23 mouse cellular contexts compared by ENCODE assay signal in genomic region chr10:68459784-68460183, GRCm38 (mm10).
A peak's percentile ranks its signal among the peaks of the same experiment; 100 is the strongest.
DNase-seq lines count a peak whose midpoint lies in the region; ATAC-seq lines count a peak whose summit lies in the region.
"Had no signal": no experiment of that assay in that cellular context is flagged by ENCODE, and none has a peak within 500 bp of the region (broad histone marks: within the 10 kb centered on the region; RNA-seq: fewer than 3 reads in every experiment).

No protein-coding gene starts in this region.

- H3K9me3 ChIP-seq in kidney, embryonic 16.5 days (ENCODE audit: low read length): no peaks in the 10 kb centered on the region
- no peaks in the 10 kb centered on the region for H3K9me3 ChIP-seq in megakaryocyte, embryonic 14.5 days
- H3K9me3 ChIP-seq: embryonic facial prominence, embryonic 12.5 days; hindbrain, embryonic 13.5 days; neural tube, embryonic 12.5 days had no signal

- H3K36me3 ChIP-seq in kidney, embryonic 16.5 days (ENCODE audit: insufficient read depth, low read length): no peaks in the 10 kb centered on the region
- no peaks in the 10 kb centered on the region for H3K36me3 ChIP-seq in megakaryocyte, embryonic 14.5 days (replicated peaks; ENCODE audit: low read length)
- no peaks in the 10 kb centered on the region for H3K36me3 ChIP-seq in splenic B cell, adult 2 months (ENCODE audit: control insufficient read depth, insufficient read depth, low read length, poor library complexity, severe bottlenecking)
- H3K36me3 ChIP-seq: embryonic facial prominence, embryonic 12.5 days; G1E; hindbrain, embryonic 13.5 days; neural tube, embryonic 12.5 days had no signal

- ATAC-seq in kidney, embryonic 16.5 days (ENCODE audit: low FRiP score, low TSS enrichment): peak; percentile 27; the same call in 1 of the 2 replicates
- no peak for ATAC-seq in megakaryocyte, adult 5-6 weeks (ENCODE audit: poor library complexity, severe bottlenecking)
- ATAC-seq: CD4-positive, CD25-positive, alpha-beta regulatory T cell, adult 4 months; inflammation-experienced regulatory T-cells, adult 6 months had no signal

- H3K4me1 ChIP-seq in kidney, embryonic 16.5 days (ENCODE audit: insufficient read depth, low read length): no peaks in the 10 kb centered on the region; the same call in 1 of the 2 replicates
- H3K4me1 ChIP-seq in megakaryocyte, embryonic 14.5 days: peaks cover 11% of the 10 kb centered on the region
- H3K4me1 ChIP-seq: hindbrain, embryonic 13.5 days; neural tube, embryonic 12.5 days had no signal

- no peak overlapping the region for H3K4me2 ChIP-seq in kidney, embryonic 16.5 days (replicated peaks; ENCODE audit: low read depth, low read length)
- H3K4me2 ChIP-seq: embryonic facial prominence, embryonic 12.5 days; hindbrain, embryonic 13.5 days; neural tube, embryonic 12.5 days had no signal

- no peak overlapping the region for H3K4me3 ChIP-seq in kidney, embryonic 16.5 days (ENCODE audit: low read length)
- peak overlapping the region; percentile 26 for H3K4me3 ChIP-seq in megakaryocyte, embryonic 14.5 days (replicated peaks)
- H3K4me3 ChIP-seq: embryonic facial prominence, embryonic 12.5 days; hindbrain, embryonic 13.5 days; neural tube, embryonic 12.5 days had no signal

- WGBS in kidney, embryonic 16.5 days: 49% methylated on average over 11 of the region's 11 CpGs

- peak; percentile 8 for DNase-seq in adrenal gland, postnatal 10 days
- no peak for DNase-seq in adrenal gland, adult (ENCODE audit: inconsistent age in 2 of 2, low spot score in 1 of 2)
- no peak for DNase-seq in kidney, postnatal 10 days
- peak; percentile 69 for DNase-seq in splenic B cell, adult 2 months (ENCODE audit: low read depth, low spot score)
- DNase-seq in left cerebral cortex, adult 8-10 months (ENCODE audit: low spot score in 2 of 2): no peak
- DNase-seq: adrenal gland, postnatal 36 days; cerebellum, adult 11 months; cerebellum, postnatal 25 days; gastrocnemius, postnatal 36 days; kidney, adult 18-20 months; lung, postnatal 10 days; midbrain, embryonic 14.5 days; right cerebral cortex, postnatal 14 days; thymus, postnatal 14 days had no signal

- H3K9ac ChIP-seq in kidney, embryonic 16.5 days (replicated peaks; ENCODE audit: low read length): no peak overlapping the region
- H3K9ac ChIP-seq: embryonic facial prominence, embryonic 12.5 days; hindbrain, embryonic 13.5 days; neural tube, embryonic 12.5 days had no signal

- H3K27me3 ChIP-seq in kidney, embryonic 16.5 days (ENCODE audit: insufficient read depth, low read length): no peaks in the 10 kb centered on the region
- H3K27me3 ChIP-seq in megakaryocyte, embryonic 14.5 days (replicated peaks): peaks cover 2% of the 10 kb centered on the region
- H3K27me3 ChIP-seq in splenic B cell, adult 2 months (ENCODE audit: control insufficient read depth, insufficient read depth, low read length, poor library complexity, severe bottlenecking): no peaks in the 10 kb centered on the region
- H3K27me3 ChIP-seq: embryonic facial prominence, embryonic 12.5 days; hindbrain, embryonic 13.5 days; neural tube, embryonic 12.5 days had no signal

- H3K27ac ChIP-seq in kidney, embryonic 16.5 days (ENCODE audit: low read length): no peak overlapping the region
- H3K27ac ChIP-seq: embryonic facial prominence, embryonic 12.5 days; hindbrain, embryonic 13.5 days; neural tube, embryonic 12.5 days had no signal

Comparison
In these comparisons a context has a peak if more than half of its experiments do, and no peak if none do; other contexts are left out.
1. DNase-seq: peak in adrenal gland, postnatal 10 days (single experiment) and splenic B cell, adult 2 months (single experiment); none in adrenal gland, adult (0 of 2), kidney, postnatal 10 days (single experiment) and left cerebral cortex, adult 8-10 months (0 of 2).